Mouse (Mus musculus) adrenal gland, postnatal 36 days (tissue): Measurements from ENCODE around the gene Fubp1. TPM values are rescaled to one million over a fixed set of nuclear protein-coding genes. Genes with fewer than 3 reads are reported as not detected.
"Not testable (repeated sequence)": the region's sequence is repeated elsewhere in the genome, so short reads cannot be mapped to it uniquely, and the experiment has no call there.

Source experiments
- DNase-seq, 2 experiments: peaks; one replicate each; pipeline ENCODE4 v3.0.0; 2021; ENCODE audit warnings: mixed read lengths in 1 of 2
- total RNA-seq, 2 experiments: library from RNA; stranded (reverse); gene quantifications; 2 replicates each; pipeline ENCODE4 v1.2.3; 2021

Fubp1 gene
- total RNA-seq, 2 experiments from 2014 or later: 117 to 140 TPM

DNA sequence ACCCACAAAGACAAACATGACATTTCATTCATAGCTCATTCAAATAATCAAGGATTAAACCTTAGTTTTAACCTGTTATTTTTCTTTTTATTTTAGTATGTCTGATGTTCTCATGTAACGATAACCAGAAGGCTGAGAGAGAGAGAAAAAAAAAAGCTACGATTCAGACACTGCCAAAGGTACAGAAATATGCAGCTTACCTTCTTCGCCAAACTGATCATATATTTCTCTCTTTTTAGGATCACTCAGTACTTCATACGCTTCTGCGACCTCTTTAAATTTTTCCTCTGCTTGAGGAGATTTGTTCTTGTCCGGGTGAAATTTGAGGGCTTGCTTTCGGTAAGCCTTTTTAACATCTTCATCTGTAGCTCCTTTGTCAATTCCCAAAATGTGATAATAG lies 17.0 kb upstream of the Fubp1 start:
- no peak for DNase-seq

DNA sequence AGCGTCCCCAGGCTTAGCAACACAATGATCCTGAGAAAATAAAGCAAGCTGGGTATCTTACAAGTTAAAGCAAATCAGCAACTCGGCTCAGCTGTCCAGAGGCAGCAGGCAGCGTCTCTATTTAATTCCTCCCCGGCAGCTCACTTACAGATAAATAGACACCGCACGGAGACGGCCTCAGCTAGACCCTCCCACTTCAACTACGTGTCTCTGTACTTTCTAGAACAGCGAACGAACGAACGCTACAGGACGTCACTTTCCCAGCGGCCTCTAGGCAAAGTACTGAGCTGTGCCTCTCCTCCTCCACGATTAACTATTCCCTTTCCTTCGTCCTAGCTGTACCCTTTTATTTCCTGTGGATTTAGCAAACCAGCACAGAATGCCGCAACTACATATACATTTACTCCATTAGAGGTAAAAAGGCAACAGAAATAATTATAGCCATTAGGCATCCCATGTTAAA lies 16.6 kb upstream of the Fubp1 start:
- peak; percentile 90 to 91 for DNase-seq

DNA sequence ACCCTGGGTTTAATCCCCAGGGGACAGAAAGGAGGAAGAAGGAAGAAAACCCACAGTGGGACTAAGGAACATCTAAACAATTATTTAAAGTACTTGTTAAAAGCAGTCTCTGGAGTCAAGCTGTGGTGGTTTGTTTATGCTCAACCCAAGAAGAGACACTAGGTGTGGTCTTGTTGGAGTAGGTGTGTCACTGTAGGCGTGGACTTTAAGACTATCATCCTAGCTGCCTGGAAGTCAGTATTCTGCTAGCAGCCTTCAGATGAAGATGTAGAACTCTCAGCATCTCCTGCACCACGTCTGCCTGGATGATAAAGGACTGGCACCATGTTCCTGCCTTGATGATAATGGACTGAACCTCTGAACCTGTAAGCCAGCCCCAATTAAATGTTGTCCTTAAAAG lies 13.0 kb upstream of the Fubp1 start:
- not testable (repeated sequence) for DNase-seq

DNA sequence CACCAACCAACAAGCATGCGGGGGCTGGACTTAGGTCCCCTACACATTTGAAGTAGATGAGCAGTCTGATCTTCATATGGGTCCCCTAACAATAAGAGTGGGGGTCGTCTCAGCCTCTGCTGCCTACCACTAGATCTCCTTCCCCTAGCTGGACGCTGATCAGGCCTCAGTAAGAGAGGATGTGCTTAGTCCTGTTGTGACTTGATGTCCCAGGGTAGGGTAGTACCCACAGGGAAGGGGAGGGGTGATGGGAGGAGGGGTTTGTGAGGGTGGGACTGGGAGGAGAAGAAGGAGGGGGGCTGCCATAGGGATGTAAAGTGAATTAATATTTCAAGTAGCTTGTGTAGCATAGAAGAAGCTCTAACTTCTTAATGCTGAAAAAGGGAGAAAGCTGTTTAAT lies 11.1 kb upstream of the Fubp1 start:
- DNase-seq: no peak

DNA sequence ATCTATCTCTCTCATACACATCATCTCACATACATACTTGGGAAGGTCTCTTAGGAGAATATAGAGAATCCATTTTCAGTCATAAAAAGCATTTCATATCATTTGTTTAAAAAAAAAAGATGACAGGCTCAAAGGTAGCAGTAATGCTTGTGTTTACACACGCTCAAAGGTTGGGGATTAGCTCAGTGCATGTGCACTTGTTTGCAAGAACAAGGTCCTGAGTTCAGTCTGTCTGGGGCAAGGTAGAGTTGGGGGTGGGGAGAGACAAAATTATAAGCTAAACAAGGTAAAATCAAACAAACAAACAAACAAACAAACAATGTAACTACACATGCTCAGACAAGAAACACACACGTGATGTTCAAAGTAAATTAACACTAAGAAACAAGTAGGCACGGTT lies 9.0 kb upstream of the Fubp1 start:
- no peak for DNase-seq

DNA sequence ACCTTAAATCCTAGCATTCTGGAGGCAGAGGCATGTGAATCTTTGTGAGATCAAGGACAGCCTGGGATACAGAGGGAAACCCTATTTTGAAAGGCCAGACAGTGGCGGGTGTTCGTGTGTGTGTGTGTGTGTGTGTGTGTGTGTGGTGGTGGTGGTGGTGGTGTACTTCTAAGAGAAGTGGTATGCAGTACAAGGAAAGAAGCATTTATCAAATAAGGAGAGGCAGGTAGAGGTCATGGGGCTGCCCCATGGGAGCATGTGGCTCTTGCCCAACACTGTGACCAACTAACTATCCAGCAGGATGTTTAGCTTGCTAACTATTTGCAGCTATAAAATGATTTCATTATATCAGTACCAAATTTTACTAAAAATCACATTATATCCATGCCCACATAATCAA lies 8.6 kb upstream of the Fubp1 start:
- peak in 1 of 2 experiments; percentile 18 for DNase-seq

DNA sequence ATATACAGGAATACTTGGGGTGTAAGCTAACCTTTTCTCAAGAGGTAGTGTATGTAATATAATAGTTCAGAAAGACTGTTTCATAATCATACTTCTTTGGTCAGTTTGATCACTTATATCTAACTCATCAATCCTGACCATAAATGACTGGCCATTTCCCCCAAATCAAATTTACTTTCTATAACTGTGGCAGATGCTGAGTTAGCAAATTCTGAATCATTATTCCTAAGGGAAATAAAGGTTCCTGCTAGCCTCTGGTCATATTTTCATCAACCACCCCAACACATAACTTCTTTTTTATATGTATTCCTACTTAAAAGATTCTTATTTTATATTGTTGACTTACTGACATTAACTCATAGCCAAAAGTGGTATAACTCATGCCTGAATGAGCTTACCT lies 7.3 kb upstream of the Fubp1 start:
- no peak for DNase-seq

DNA sequence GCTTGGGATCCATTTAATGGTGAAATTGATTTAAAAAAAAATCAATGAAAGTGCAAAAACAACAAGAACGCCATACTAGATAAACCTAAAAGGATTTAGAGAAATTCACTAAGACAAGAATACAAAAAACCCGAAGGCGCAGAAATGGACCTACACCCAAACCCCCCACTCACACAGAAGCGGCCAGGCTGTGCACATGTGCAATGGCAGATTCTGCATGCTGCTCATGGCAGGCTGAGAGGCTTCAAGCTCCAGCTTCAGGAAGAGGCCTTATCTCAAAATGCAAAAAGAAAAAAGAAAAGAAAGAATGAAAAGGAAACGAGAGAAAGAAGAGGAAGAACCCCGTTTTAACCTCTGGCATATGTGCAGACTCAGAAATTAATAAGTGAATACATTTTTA lies 6.8 kb upstream of the Fubp1 start:
- DNase-seq: no peak

DNA sequence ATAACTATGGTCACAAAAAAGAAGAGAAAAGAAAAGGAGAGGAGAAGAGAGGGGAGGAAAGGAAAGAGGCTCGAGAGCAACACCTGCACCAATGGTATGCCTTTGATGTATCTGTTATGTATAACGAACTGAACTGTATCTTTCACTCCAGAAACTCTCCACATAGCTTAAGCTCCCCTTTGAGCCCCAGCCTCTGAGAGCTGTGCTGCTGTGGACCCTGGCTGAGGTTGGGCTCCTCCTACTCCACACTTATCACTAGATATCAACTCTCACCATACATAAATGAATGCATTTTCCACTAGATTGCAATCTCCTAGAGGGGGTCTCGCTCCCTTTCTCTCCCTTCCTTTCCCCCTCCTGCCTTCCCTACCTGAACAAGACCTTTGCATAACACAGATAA lies 6.2 kb upstream of the Fubp1 start:
- DNase-seq: no peak

DNA sequence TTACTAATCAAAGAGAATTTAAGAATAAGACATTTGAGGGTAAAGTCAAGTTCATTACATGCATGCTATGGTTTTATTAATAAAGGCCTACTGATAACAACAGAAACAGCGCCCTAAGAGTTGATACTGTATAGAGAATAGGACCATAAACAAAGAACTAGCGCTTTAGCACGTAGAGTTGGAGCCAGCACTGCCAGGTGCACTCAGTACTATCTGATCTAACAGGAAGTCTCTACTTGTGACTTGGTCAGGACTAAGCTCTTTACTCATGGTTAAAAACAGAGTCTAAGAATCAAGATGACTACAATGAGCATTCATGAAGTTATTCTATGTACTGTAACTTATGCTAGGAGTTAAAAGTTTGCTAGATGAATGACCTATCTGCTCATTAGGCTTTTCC lies 5.6 kb upstream of the Fubp1 start:
- no peak for DNase-seq

DNA sequence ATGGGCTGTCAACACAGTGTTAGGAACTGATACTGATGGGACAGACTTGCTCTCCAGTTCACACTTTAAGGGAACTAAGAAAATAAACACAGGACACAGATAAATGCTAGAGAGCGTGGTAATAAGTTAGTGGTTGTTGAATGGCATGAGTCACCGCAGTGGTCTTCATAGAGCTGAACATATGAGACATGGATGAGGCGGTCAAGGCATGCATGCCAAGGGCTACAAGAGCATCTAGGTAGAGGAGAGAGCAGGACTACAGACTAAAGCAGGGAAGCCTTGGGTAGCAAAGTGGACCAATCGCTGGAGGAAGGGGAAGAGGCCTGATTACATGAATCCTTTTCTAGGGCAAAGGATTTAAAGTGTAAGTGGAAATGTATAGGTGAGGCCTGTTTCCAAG lies 3.1 kb upstream of the Fubp1 start:
- DNase-seq: no peak

DNA sequence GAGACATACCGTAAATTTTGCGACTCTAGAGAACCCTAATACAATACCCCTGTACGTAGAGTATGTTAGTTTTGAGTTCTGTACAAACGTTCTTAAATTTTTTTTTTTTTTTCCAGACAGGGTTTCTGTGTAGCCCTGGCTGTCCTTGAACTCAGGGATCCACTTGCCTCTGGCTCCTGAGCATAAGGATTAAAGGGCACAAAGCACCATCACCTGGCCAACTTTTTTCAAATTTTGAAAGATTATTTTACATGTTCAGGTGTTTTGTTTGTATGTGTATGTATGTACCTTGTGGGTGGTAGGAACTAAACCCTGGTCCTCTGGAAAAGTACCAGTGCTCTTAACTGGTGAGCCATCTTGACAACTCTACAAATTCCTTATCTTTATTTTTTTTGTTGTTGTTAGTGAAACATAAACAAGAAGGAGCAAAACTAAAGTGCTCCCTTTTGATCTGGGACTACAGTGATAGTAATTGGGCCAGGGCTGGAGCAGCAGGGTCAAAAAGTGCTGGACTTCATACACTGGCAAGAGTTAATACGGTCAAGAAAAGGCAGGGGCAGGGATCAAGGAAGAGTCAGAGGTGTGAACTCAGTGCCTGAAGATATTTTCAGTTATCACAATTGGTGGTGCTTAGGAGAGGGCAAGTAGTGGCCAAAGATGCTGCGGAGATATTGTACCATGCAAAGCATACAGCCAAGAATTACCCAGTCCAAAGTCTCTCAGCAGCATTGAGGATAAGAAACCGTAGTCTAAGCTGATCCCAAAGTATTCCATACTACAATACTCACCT lies 1.9 kb upstream of the Fubp1 start:
- DNase-seq: no peak

DNA sequence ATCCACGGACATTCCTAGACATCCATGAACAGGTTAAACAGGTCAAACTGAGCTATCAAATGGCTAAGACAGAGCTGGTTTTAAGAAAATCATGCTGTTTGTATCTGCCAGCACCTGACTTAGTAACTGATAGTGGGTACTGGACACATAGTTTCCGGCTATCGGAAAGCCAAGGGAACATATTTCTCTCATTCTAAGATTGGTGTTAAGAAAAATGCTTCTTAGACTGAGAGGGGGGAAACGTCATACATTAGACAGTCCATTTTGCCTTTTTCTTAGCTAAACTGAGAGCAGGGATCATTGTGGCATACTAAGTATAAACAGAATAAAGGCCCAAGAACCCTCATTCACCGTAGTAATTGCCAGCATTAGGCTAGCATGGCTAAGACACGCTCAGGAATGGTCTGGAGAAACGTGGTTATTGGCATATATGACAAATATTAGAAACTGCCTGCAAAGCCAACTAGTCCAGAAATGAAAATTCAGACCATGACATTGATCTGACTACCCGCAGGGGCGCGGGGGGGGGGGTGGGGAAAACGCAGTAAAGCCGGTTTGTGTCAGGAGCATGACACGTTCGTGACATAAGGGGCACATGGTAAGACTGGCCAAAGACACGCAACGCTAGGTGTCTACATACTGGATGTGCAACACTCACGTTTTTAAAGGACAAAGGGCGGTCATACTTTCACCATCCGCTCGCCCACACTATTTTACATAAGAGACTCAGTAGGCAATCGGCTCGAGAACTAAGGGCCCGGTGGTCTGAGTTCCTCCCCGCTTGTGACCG lies 850 bp upstream of the Fubp1 start:
- DNase-seq: peak in 1 of 2 experiments; percentile 40

DNA sequence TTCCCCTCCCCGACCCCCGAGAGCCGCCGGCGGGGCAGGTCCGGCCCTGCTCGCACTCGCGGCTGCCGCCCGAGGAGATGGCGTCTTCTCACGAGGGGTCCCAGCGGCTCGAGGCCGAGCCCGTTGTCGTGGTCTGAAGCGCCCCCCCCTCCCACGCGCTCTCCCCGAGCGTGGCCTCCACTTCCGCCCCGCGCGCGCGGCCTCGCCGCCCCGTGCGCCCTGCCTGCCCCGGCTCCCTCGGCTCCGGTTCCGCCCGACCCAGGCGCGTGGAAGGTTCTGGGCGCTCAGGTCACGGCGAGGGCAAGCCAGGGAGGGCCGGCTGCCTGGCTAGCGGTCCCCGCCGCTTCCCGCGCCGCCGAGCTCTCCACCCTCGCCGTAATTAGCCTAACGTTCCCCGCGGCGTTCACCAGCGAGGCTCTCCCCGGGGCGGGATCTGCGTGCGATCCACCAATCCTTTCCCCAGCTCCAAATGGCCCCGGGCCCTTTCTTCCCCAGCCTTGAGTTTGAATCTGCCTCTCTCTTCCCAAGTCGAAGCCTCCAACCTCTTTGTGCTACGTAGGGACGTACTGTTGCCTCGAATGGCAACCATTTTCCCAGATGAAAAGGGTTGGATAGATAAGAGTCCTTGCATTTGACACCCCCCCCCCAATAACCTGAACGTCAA lies 638 bp downstream of the Fubp1 start:
- DNase-seq: peak; percentile 74 to 82

DNA sequence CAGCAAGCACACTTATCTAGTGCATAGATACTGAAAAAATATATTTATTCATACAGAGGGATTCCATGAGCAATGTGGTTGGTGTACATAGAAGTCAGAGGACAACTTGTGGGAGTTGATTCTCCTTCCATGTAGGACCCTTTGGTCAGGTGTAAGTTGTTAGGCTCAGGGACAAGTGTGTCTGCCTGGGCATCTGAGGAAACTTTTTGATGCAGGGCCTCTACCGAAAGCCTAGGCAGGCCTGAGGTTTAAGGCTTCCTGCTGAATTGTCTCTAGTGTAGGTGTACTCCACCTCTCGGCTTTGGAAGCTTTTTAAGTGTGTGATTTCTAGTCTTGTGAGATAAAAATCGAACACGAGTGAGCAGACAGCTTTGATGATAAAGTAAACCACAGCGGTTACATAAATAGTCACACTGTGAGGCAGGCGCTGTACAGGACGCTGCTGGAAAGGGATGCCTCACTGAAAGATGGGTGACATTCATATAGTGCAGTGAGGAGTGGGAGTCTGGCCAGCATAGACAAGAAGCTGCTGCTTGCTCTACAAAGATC lies 1.6 kb downstream of the Fubp1 start:
- no peak for DNase-seq

DNA sequence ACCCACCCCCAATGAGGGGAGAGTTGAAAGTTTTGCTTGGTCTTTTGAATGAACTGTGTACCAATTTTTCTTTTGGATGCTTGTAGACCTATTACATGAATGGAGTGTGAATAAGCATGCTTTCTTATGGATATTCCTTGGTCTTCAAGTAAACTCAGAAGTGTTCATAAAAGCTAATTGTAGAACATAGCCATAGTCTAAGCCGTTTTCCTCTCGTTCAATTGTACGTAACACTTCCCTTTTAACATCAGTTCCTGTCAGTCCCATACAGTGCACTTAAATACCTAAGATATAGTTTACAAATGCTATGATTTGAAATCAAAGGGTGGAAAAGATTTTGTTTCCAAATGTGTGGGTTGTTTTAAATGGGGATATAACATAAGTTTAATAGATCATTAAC lies 3.2 kb downstream of the Fubp1 start:
- no peak for DNase-seq

DNA sequence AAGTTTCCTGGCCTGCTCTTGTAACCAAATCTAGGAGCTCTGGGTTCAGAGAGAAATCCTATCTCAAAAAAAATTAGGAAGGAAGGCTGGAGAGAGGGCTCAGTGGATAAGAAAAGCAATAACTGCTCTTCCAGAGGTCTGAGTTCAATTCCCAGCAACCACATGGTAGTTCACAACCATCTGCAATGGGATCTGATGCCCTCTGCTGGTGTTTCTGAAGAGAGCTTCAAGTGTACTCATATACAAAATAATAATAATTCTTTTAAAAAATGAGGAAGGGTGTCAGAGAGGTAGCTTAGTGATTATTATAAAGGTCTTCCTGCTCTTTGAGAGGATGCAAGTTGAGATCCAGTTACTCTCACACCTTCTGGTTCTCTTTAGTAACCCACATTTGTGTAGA lies 14.7 kb downstream of the Fubp1 start:
- DNase-seq: no peak

DNA sequence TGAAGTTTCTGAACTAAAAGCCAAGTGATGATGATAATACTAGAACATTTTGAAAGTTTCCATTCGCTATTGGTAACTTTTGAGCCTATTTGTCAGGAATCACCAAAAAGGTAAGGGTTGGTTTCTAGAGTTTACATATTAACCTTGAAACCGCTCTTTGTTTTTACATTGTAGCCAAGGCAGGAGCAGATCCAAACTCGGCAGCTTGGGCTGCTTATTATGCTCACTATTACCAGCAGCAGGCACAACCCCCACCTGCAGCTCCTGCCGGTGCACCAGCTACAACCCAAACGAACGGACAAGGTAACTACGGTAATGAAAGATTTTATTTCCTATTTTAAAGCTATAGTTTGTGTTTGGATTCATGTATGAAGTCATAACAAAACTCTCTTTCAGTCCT lies 15.7 kb downstream of the Fubp1 start:
- DNase-seq: no peak

DNA sequence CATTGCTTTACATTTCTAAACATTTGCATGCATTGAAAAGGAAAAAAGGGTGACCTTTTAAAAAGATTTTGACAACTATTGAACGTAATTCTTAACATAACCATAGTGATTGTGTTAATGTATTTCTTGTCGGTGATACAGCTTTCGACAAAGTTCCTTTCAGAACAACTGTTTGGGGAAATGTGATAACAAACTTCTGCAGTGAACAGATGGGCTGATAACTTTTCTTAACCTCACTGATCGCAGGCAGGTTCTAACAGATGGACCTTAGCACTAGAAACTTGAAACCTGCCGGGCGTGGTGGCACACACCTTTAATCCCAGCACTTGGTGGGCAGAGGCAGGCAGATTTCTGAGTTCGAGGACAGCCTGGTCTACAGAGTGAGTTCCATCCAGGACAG lies 18.6 kb downstream of the Fubp1 start:
- DNase-seq: no peak

DNA sequence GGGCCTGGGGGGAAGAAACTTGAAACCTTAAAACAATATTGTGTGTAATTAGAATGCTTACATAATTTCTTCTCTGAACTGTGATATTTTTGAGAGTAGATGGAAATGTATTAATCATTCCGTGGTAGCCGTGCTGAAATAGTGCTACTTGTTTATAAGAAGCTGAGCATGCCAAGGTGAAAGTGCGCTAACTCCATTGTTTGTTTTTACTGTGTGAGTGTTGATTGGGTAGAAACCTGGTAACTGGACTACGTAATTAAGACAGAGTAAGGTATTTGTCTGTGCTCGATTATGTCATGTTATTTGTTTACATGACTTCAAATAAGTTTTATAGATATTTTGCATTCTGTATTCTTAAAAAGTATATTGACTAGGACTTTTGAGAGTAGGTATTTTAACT lies 19.0 kb downstream of the Fubp1 start:
- DNase-seq: no peak

DNA sequence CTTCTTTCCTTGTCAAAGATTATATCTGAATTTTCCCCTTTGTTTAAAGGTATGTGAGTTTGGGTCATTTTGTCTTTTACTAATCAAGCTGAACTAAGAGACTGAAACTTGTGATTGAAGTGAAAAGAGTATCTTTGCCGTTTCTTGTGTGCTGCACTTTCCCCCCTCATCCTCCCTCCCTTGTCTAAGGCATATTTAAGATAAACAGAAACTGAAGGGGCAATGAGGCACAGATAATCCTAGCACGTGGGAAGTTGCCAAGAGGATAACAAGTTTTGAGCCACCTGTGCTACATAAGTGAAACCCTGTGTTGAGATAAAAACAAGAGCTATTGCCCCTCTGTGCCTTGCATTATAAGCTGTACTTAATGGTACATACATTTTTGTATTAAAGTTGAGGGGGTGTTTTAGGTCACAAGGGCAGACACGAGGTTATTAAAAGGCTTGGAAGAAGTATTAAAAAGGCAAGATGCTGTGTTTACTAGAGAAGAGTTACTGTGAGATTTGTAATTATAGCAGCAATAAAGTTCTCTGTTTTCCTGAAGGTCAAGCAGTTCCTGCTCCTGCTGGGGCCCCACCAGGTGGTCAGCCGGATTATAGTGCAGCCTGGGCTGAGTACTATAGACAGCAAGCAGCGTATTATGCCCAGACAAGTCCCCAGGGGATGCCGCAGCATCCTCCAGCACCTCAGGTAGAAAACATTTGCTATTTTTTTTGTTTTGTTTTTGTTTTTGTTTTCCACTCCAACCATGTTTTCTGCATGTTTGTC lies 21.3 kb downstream of the Fubp1 start:
- DNase-seq: no peak

DNA sequence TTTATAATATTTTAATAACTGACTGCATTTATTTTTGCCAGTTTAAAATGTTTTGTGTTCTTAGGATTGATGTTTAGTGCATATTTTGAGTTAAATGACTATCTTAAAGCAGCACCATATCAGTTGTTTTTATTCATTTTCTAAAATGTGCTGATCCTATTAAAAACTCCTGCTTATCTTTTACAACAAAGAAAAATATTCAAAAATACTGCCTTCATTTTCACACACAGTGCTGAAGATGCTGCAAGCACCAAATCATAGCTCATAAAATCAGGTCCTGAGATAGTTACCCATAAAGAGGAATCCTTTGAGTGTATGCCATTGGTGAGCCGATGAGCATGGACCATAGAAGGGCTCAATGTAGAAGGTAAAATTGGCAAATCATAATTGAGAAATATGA lies 25.0 kb downstream of the Fubp1 start:
- no peak for DNase-seq
